Mouse (Mus musculus): ENCODE data around the gene Chrna7. TPM values are rescaled to one million over a fixed set of nuclear protein-coding genes. Genes with fewer than 3 reads are reported as not detected.

The Chrna7 gene
- polyA plus RNA-seq, 1 experiment from 2014 or later: 3.2 TPM

DNA sequence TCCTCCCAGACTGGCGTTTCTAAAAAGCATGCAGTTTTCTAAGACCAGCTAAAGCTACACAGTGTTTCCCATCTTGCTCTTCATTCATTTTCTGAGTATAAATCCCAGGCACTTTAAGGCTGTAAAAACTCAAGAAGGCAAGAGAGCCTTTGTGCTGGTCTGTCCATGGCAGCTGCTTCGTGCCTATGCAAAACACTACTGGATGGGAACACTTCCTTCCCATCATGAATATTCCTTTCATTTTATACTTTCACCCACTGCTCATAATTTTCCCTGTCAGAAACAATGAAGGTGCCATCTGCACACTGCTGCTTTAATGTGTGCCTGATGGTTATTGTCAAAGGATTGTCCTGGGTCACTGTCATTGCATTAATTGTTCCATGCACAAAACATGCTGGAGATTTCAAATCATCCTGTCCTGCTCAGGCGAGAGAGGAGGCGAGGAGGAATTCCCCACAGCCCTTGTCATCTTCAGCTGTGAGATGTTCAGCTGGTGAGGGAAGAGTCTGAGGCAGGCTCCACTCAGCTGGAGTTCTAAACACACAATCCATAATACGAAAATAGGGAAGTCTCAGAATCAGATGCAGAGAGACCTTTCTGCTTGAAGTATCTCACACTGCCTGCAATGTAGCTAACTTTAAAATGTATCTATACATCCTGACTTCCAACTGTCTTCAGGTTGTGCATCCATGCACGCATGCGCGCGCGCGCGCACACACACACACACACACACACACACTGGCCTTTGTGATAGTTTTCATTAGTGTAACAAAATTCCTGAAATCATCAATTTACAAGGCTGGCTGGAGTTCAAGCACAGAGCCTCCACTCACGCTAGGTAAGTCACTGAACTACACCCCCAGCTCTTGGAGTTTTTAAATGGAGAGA is 22.5 kb downstream of the Chrna7 start:
- no peak overlapping the region for H3K27ac ChIP-seq (ENCODE audit: low read depth, low read length)
- H3K9me3 ChIP-seq (ENCODE audit: control insufficient read depth, low read length): no peaks in the 10 kb centered on the region
- WGBS: 79% methylated on average over 13 of the region's 13 CpGs
- H3K4me3 ChIP-seq (ENCODE audit: low read length): no peak overlapping the region
- no peak; the same call in 1 of the 2 replicates for ATAC-seq (ENCODE audit: low FRiP score, low TSS enrichment)
- no peaks in the 10 kb centered on the region for H3K4me1 ChIP-seq (ENCODE audit: control insufficient read depth, insufficient read depth, low read length)
- no peak overlapping the region for H3K9ac ChIP-seq (ENCODE audit: low read depth, low read length)
- H3K27me3 ChIP-seq (ENCODE audit: control insufficient read depth, insufficient read depth, low read length): no peaks in the 10 kb centered on the region
- no peak overlapping the region for H3K4me2 ChIP-seq (replicated peaks; ENCODE audit: low read depth, low read length)
- no peaks in the 10 kb centered on the region for H3K36me3 ChIP-seq (ENCODE audit: control insufficient read depth, insufficient read depth, low read length)

DNA sequence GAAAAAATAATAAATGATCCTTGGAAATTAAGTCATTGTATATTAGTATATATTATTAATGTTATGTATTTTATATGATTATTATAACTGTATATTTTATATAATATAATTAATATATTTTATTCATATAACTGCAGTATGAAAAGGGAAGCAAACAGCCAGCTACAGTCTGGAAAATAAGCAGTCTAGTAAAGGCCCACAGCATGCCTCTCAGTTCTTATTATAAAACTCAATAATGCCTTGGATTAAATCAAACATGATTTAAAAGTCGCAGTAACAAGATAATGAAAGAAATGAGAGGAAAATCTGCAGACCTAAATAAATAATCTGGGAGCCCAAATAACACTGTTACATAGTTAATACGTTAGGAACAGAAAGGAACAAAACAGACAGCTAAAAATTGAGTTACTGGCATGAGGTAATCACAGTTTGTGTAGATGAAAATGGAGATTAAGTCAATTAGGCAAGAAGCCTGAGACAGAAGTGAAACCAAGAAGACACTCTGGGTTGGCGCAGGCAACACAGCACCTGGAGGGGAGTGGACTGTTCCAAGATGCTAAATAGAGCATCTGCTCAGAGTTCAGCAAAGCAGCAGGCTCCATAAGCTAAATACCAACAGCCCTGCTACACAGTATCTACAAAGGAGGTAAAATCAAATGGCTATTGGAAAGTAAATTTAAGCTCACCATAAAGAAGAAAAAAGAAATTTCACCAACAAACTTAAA is 42.1 kb downstream of the Chrna7 start:
- no peaks in the 10 kb centered on the region for H3K4me1 ChIP-seq (ENCODE audit: control insufficient read depth, insufficient read depth, low read length)
- ATAC-seq (ENCODE audit: low FRiP score, low TSS enrichment): no peak
- H3K4me2 ChIP-seq (replicated peaks; ENCODE audit: low read depth, low read length): no peak overlapping the region
- H3K4me3 ChIP-seq (ENCODE audit: low read length): no peak overlapping the region
- H3K9me3 ChIP-seq (ENCODE audit: control insufficient read depth, low read length): peaks cover 3% of the 10 kb centered on the region; the same call in 1 of the 2 replicates
- H3K36me3 ChIP-seq (ENCODE audit: control insufficient read depth, insufficient read depth, low read length): no peaks in the 10 kb centered on the region
- H3K27ac ChIP-seq (ENCODE audit: low read depth, low read length): no peak overlapping the region
- no peak overlapping the region for H3K9ac ChIP-seq (ENCODE audit: low read depth, low read length)
- H3K27me3 ChIP-seq (ENCODE audit: control insufficient read depth, insufficient read depth, low read length): no peaks in the 10 kb centered on the region
- WGBS: 83% methylated on average over 3 of the region's 3 CpGs

DNA sequence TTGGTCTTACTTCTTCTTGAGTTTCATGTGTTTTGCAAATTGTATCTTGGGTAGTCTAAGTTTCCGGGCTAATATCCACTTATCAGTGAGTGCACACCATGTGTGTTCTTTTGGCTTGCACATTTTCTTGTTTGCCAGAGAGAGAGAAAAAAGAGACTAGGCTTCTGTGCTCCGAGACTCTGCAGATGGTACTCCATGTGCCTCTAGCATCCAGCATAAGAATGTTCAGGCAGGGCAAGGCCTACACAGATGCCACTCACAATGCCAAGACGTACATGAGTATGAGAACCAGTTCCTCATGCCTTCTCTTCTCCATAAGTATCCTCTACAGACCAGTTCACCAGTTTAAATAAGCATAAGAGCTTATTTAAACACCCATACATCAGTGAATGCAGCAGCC is 47.8 kb downstream of the Chrna7 start:
- ATAC-seq (ENCODE audit: low FRiP score, low TSS enrichment): no peak
- WGBS: 94% methylated on average over 3 of the region's 3 CpGs
- H3K4me2 ChIP-seq (replicated peaks; ENCODE audit: low read depth, low read length): no peak overlapping the region
- H3K4me1 ChIP-seq (ENCODE audit: control insufficient read depth, insufficient read depth, low read length): no peaks in the 10 kb centered on the region
- no peak overlapping the region for H3K4me3 ChIP-seq (ENCODE audit: low read length)
- no peaks in the 10 kb centered on the region for H3K9me3 ChIP-seq (ENCODE audit: control insufficient read depth, low read length)
- no peak overlapping the region for H3K9ac ChIP-seq (ENCODE audit: low read depth, low read length)
- no peaks in the 10 kb centered on the region for H3K36me3 ChIP-seq (ENCODE audit: control insufficient read depth, insufficient read depth, low read length)
- no peak overlapping the region for H3K27ac ChIP-seq (ENCODE audit: low read depth, low read length)
- H3K27me3 ChIP-seq (ENCODE audit: control insufficient read depth, insufficient read depth, low read length): no peaks in the 10 kb centered on the region

DNA sequence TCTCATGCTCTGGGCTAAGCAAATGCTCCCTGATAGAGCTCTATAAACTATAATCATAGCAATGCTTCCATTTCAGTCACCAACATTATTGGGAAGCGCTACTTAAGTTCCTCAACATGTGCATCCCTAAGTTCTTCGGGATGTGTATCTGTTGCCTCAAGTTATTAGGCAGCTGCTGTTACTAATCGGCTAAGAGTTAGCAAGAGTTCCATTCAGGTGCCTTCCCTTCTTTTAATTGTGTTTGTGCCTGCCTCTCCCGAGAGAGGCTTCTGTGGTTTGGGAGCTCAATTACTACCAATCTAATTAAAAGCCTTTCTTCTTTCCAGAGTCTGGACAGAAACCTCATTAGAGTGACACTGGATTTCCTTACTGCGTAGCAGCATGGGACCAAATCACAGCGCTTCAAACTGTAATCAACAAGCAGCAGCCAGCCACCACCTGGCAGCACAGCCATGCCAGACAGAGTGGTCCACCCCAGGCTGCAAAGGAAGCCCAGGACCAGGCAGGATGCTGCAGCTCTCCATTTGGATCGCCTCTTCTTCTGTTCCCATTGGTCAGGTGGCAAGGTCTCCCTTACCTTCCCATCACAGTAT is 50.0 kb downstream of the Chrna7 start:
- no peak for ATAC-seq (ENCODE audit: low FRiP score, low TSS enrichment)
- 71% methylated on average over 7 of the region's 7 CpGs for WGBS
- Histone ChIP-seq H3K9ac (ENCODE audit: low read depth, low read length) (no peak overlapping the region), H3K36me3 (ENCODE audit: control insufficient read depth, insufficient read depth, low read length) (no peaks in the 10 kb centered on the region), H3K27ac (ENCODE audit: low read depth, low read length) (no peak overlapping the region), H3K27me3 (ENCODE audit: control insufficient read depth, insufficient read depth, low read length) (no peaks in the 10 kb centered on the region), H3K4me3 (ENCODE audit: low read length) (no peak overlapping the region), H3K4me2 (replicated peaks; ENCODE audit: low read depth, low read length) (no peak overlapping the region), H3K4me1 (ENCODE audit: control insufficient read depth, insufficient read depth, low read length) (no peaks in the 10 kb centered on the region), H3K9me3 (ENCODE audit: control insufficient read depth, low read length) (no peaks in the 10 kb centered on the region)

DNA sequence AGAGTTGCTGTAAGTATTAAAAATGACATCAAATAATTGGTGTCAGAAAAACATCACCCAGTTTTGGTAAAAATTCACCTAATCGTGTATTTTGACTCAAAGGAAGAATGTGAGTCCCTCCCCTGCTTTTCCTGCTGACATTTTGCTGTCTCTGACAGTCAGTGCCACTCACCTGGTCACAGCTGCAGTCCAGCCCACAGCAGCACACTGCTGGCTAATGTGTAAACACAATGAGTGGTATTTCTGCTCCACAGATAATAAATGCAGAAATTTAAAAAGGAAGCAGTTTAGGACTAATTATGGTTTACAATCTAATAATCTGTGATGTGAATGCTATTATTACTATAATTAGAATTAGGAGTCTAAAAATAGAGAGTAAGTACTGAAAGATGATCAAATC is 59.1 kb downstream of the Chrna7 start:
- H3K4me1 ChIP-seq (ENCODE audit: control insufficient read depth, insufficient read depth, low read length): no peaks in the 10 kb centered on the region
- H3K9me3 ChIP-seq (ENCODE audit: control insufficient read depth, low read length): no peaks in the 10 kb centered on the region
- H3K36me3 ChIP-seq (ENCODE audit: control insufficient read depth, insufficient read depth, low read length): no peaks in the 10 kb centered on the region
- H3K27me3 ChIP-seq (ENCODE audit: control insufficient read depth, insufficient read depth, low read length): no peaks in the 10 kb centered on the region
- H3K4me2 ChIP-seq (replicated peaks; ENCODE audit: low read depth, low read length): no peak overlapping the region
- no peak overlapping the region for H3K27ac ChIP-seq (ENCODE audit: low read depth, low read length)
- ATAC-seq (ENCODE audit: low FRiP score, low TSS enrichment): no peak
- no peak overlapping the region for H3K4me3 ChIP-seq (ENCODE audit: low read length)
- WGBS: 64% methylated on average over 1 of the region's 1 CpGs
- H3K9ac ChIP-seq (ENCODE audit: low read depth, low read length): no peak overlapping the region

DNA sequence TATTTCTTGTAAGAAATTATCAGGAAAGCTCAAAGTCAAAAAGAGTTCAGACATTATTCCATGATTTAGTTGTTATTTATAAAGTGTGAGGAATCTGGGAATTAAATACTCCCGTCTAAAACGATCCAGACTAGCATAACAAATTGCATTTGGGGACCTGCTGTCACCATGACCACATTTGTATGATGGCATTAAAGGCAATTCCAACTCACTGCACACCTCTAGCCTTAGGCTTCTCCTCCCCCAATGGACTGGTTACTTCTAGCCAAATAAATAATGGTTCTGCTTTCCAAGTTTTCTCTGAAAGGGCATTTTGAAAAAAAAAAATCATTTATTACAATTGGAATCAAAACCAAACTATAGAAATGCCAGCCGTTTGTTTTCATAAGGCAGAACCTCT is 63.6 kb downstream of the Chrna7 start:
- H3K4me3 ChIP-seq (ENCODE audit: low read length): no peak overlapping the region
- no peaks in the 10 kb centered on the region for H3K4me1 ChIP-seq (ENCODE audit: control insufficient read depth, insufficient read depth, low read length)
- no peak for ATAC-seq (ENCODE audit: low FRiP score, low TSS enrichment)
- H3K36me3 ChIP-seq (ENCODE audit: control insufficient read depth, insufficient read depth, low read length): no peaks in the 10 kb centered on the region
- H3K9ac ChIP-seq (ENCODE audit: low read depth, low read length): no peak overlapping the region
- no peak overlapping the region for H3K27ac ChIP-seq (ENCODE audit: low read depth, low read length)
- H3K4me2 ChIP-seq (replicated peaks; ENCODE audit: low read depth, low read length): no peak overlapping the region
- 88% methylated on average over 3 of the region's 3 CpGs for WGBS
- no peaks in the 10 kb centered on the region for H3K9me3 ChIP-seq (ENCODE audit: control insufficient read depth, low read length)
- H3K27me3 ChIP-seq (ENCODE audit: control insufficient read depth, insufficient read depth, low read length): no peaks in the 10 kb centered on the region

DNA sequence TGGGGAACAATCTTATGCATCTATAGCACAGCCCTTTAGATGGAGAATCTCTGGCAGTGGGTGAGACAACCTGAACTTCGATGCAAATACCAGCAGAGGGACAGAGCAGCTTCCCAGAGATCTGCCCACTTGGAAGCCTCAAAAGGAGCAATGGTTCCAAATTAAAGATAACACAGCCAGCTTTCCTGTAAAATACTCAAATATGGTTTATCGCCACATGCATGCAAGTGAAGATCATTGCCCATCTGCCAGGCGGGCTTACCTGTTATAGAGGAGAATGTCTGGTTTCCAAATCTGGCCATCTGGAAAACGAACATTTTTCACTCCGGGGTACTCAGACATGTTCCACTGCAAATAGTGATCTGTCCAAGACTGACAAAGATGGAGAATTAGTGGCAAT is 64.0 kb downstream of the Chrna7 start:
- Histone ChIP-seq H3K27ac (ENCODE audit: low read depth, low read length) (no peak overlapping the region), H3K9me3 (ENCODE audit: control insufficient read depth, low read length) (no peaks in the 10 kb centered on the region), H3K9ac (ENCODE audit: low read depth, low read length) (no peak overlapping the region), H3K4me2 (replicated peaks; ENCODE audit: low read depth, low read length) (no peak overlapping the region), H3K4me1 (ENCODE audit: control insufficient read depth, insufficient read depth, low read length) (no peaks in the 10 kb centered on the region), H3K27me3 (ENCODE audit: control insufficient read depth, insufficient read depth, low read length) (no peaks in the 10 kb centered on the region), H3K36me3 (ENCODE audit: control insufficient read depth, insufficient read depth, low read length) (no peaks in the 10 kb centered on the region), H3K4me3 (ENCODE audit: low read length) (no peak overlapping the region)
- no peak for ATAC-seq (ENCODE audit: low FRiP score, low TSS enrichment)
- 87% methylated on average over 5 of the region's 5 CpGs for WGBS

DNA sequence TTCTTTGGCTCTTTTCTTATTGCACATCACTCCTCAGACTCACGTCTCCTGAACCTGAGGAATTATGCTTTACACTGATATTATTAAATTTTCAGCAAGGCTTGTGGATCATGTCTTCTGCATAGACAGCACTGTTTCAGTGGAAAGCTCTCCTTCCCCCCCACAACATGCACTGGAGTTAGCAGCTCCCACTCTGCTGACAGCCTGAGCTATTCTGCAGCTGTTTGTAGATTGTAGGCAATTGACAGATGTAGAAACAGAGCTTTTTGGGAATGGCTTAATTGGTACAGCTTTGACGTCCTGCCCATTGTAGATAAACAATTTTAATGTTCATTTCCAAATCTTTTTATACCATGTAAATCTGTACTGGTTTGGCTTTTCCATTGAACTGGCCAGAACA is 89.8 kb downstream of the Chrna7 start:
- no peak overlapping the region for H3K9ac ChIP-seq (ENCODE audit: low read depth, low read length)
- H3K4me3 ChIP-seq (ENCODE audit: low read length): no peak overlapping the region
- H3K9me3 ChIP-seq (ENCODE audit: control insufficient read depth, low read length): no peaks in the 10 kb centered on the region
- no peak overlapping the region for H3K4me2 ChIP-seq (replicated peaks; ENCODE audit: low read depth, low read length)
- ATAC-seq (ENCODE audit: low FRiP score, low TSS enrichment): no peak
- H3K27me3 ChIP-seq (ENCODE audit: control insufficient read depth, insufficient read depth, low read length): no peaks in the 10 kb centered on the region
- 62% methylated on average over 2 of the region's 2 CpGs for WGBS
- H3K27ac ChIP-seq (ENCODE audit: low read depth, low read length): no peak overlapping the region
- H3K4me1 ChIP-seq (ENCODE audit: control insufficient read depth, insufficient read depth, low read length): no peaks in the 10 kb centered on the region
- H3K36me3 ChIP-seq (ENCODE audit: control insufficient read depth, insufficient read depth, low read length): no peaks in the 10 kb centered on the region

DNA sequence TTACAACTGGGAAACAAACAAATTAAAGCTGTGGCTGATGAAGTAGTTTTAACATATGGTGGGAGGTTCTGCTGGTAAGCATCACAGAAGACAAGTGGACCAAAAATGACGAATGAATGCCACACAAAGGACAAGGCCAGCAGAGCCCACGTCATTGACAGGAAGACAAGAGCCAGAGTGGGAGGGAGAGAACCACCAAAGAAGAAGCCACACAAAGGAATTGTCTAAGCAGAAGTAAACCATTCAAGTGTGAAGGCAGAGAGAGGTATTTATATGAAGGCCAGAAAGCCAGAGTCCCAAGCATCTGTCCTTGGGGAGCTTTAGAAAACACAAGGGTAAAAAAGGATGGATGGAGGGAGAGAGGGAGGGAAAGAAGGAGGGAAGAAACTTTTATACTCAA is 98.7 kb downstream of the Chrna7 start:
- H3K36me3 ChIP-seq (ENCODE audit: control insufficient read depth, insufficient read depth, low read length): no peaks in the 10 kb centered on the region
- no peaks in the 10 kb centered on the region for H3K9me3 ChIP-seq (ENCODE audit: control insufficient read depth, low read length)
- H3K4me3 ChIP-seq (ENCODE audit: low read length): no peak overlapping the region
- H3K27ac ChIP-seq (ENCODE audit: low read depth, low read length): no peak overlapping the region
- no peak overlapping the region for H3K9ac ChIP-seq (ENCODE audit: low read depth, low read length)
- no peak for ATAC-seq (ENCODE audit: low FRiP score, low TSS enrichment)
- no peaks in the 10 kb centered on the region for H3K27me3 ChIP-seq (ENCODE audit: control insufficient read depth, insufficient read depth, low read length)
- H3K4me2 ChIP-seq (replicated peaks; ENCODE audit: low read depth, low read length): no peak overlapping the region
- WGBS: 43% methylated on average over 2 of the region's 2 CpGs
- no peaks in the 10 kb centered on the region for H3K4me1 ChIP-seq (ENCODE audit: control insufficient read depth, insufficient read depth, low read length)
